Mouse (Mus musculus) megakaryocyte, embryonic 14.5 days (primary cell): Measurements from ENCODE around the gene Nfxl1. TPM values are rescaled to one million over a fixed set of nuclear protein-coding genes. Genes with fewer than 3 reads are reported as not detected.

Experiments
- H3K27me3 ChIP-seq: replicated peaks from 2 replicates; pipeline ENCODE3; 2012; ENCODE audit warnings: inconsistent platforms
- H3K36me3 ChIP-seq: replicated peaks from 2 replicates; pipeline ENCODE3; 2012; ENCODE audit warnings: low read length, inconsistent platforms, mixed read lengths
- H3K4me1 ChIP-seq: 2 replicates; pipeline ENCODE4 v1.6.1; 2012; ENCODE audit warnings: inconsistent platforms
- H3K4me3 ChIP-seq: replicated peaks from 2 replicates; pipeline ENCODE3; 2012; ENCODE audit warnings: moderate library complexity, mild to moderate bottlenecking, inconsistent platforms
- H3K9me3 ChIP-seq: 2 replicates; pipeline ENCODE4 v1.6.1; 2012; ENCODE audit warnings: inconsistent platforms
- FLI1 ChIP-seq: IDR thresholded peaks from 2 replicates; pipeline ENCODE4 v1.6.1; 2012; ENCODE audit warnings: low read length, inconsistent platforms, mixed read lengths
- GATA1 ChIP-seq: IDR thresholded peaks from 3 replicates; pipeline ENCODE4 v1.6.1; 2012; ENCODE audit warnings: mixed read lengths, low read length, inconsistent platforms, borderline replicate concordance
- polyA plus RNA-seq: library from polyadenylated mRNA; stranded (reverse); fragments of >175 nt; gene quantifications from 2 replicates; pipeline ENCODE4 v1.2.3, GENCODE M21; 2012; ENCODE audit warnings: low replicate concordance; ENCODE audit not compliant: insufficient read depth

Gene Nfxl1
- polyA plus RNA-seq, 1 experiment = 1.1 TPM

GRCm38 (mm10) chr5:72501763-72502162 is 57.7 kb downstream of the Nfxl1 start:
- peaks cover 67% of the 10 kb centered on the region for H3K27me3 ChIP-seq
- TF ChIP-seq GATA1 (no peak), FLI1 (no peak)
- peaks cover 24% of the 10 kb centered on the region for H3K4me1 ChIP-seq
- H3K36me3 ChIP-seq = no peaks in the 10 kb centered on the region
- H3K4me3 ChIP-seq = no peak overlapping the region
- no peaks in the 10 kb centered on the region for H3K9me3 ChIP-seq

- Histone ChIP-seq H3K9me3 (no peaks in the 10 kb centered on the region), H3K4me1 (peaks cover 5% of the 10 kb centered on the region; the same call in 1 of the 2 replicates), H3K4me3 (no peak overlapping the region), H3K27me3 (peaks cover 47% of the 10 kb centered on the region), H3K36me3 (no peaks in the 10 kb centered on the region)
- no peak for TF ChIP-seq GATA1
- no peak for TF ChIP-seq FLI1
These were observed 61.2 kb downstream of the Nfxl1 start for GRCm38 (mm10) chr5:72498271-72498670.

GRCm38 (mm10) chr5:72496756-72497155 is 62.7 kb downstream of the Nfxl1 start:
- no peak overlapping the region for H3K4me3 ChIP-seq
- H3K27me3 ChIP-seq = peaks cover 33% of the 10 kb centered on the region
- H3K4me1 ChIP-seq = peaks cover 3% of the 10 kb centered on the region; the same call in 1 of the 2 replicates
- no peaks in the 10 kb centered on the region for H3K9me3 ChIP-seq
- H3K36me3 ChIP-seq = no peaks in the 10 kb centered on the region
- TF ChIP-seq FLI1 (no peak), GATA1 (no peak)

- no peaks in the 10 kb centered on the region for H3K36me3 ChIP-seq
- peaks cover 18% of the 10 kb centered on the region for H3K27me3 ChIP-seq
- H3K9me3 ChIP-seq = no peaks in the 10 kb centered on the region
- peaks cover 3% of the 10 kb centered on the region; the same call in 1 of the 2 replicates for H3K4me1 ChIP-seq
- TF ChIP-seq FLI1 (no peak), GATA1 (no peak)
- H3K4me3 ChIP-seq = no peak overlapping the region
These were observed 65.6 kb downstream of the Nfxl1 start for GRCm38 (mm10) chr5:72493906-72494305.

GRCm38 (mm10) chr5:72491232-72491631 is 68.3 kb downstream of the Nfxl1 start:
- TF ChIP-seq FLI1 = no peak
- no peak for TF ChIP-seq GATA1
- peaks cover 3% of the 10 kb centered on the region; the same call in 1 of the 2 replicates for H3K4me1 ChIP-seq
- no peaks in the 10 kb centered on the region for H3K9me3 ChIP-seq
- H3K27me3 ChIP-seq = peaks cover 2% of the 10 kb centered on the region
- H3K36me3 ChIP-seq = no peaks in the 10 kb centered on the region
- H3K4me3 ChIP-seq = no peak overlapping the region

- no peaks in the 10 kb centered on the region for H3K4me1 ChIP-seq
- TF ChIP-seq GATA1 (no peak), FLI1 (no peak)
- no peaks in the 10 kb centered on the region for H3K9me3 ChIP-seq
These were observed 79.0 kb downstream of the Nfxl1 start for GRCm38 (mm10) chr5:72480456-72480855.

GRCm38 (mm10) chr5:72472317-72473009 is 87.0 kb downstream of the Nfxl1 start:
- no peaks in the 10 kb centered on the region for H3K4me1 ChIP-seq
- H3K27me3 ChIP-seq = no peaks in the 10 kb centered on the region
- no peak for TF ChIP-seq GATA1
- TF ChIP-seq FLI1 = no peak
- no peaks in the 10 kb centered on the region for H3K9me3 ChIP-seq
- no peaks in the 10 kb centered on the region for H3K36me3 ChIP-seq
- H3K4me3 ChIP-seq = no peak overlapping the region

More at GRCm38 (mm10) chr5:72480456-72480855, 79.0 kb downstream of the Nfxl1 start:
- Histone ChIP-seq H3K27me3 (no peaks in the 10 kb centered on the region), H3K4me3 (no peak overlapping the region), H3K36me3 (no peaks in the 10 kb centered on the region)

GRCm38 (mm10) chr5:72471746-72472145 is 87.7 kb downstream of the Nfxl1 start:
- H3K36me3 ChIP-seq = no peaks in the 10 kb centered on the region

GRCm38 (mm10) chr5:72464932-72465331 is 94.6 kb downstream of the Nfxl1 start:
- no peaks in the 10 kb centered on the region for H3K36me3 ChIP-seq
- no peak for TF ChIP-seq FLI1
- no peak for TF ChIP-seq GATA1

More at GRCm38 (mm10) chr5:72471746-72472145, 87.7 kb downstream of the Nfxl1 start:
- no peak for TF ChIP-seq GATA1
- no peak for TF ChIP-seq FLI1
- no peaks in the 10 kb centered on the region for H3K27me3 ChIP-seq
- H3K4me1 ChIP-seq = no peaks in the 10 kb centered on the region
- H3K4me3 ChIP-seq = no peak overlapping the region
- no peaks in the 10 kb centered on the region for H3K9me3 ChIP-seq

More at GRCm38 (mm10) chr5:72464932-72465331, 94.6 kb downstream of the Nfxl1 start:
- no peaks in the 10 kb centered on the region for H3K27me3 ChIP-seq
- no peaks in the 10 kb centered on the region for H3K9me3 ChIP-seq
- no peaks in the 10 kb centered on the region for H3K4me1 ChIP-seq
- no peak overlapping the region for H3K4me3 ChIP-seq

Other genes starting within 250 kb of the Nfxl1 start
- gene Corin, start 55.2 kb downstream of the Nfxl1 start, polyA plus RNA-seq = 0.04 TPM in 1 of 2 replicates, not detected in the other
- gene Zar1, start 21.6 kb upstream of the Nfxl1 start, polyA plus RNA-seq = not detected in 2 replicates
- gene Gm5868, start 27.9 kb upstream of the Nfxl1 start, polyA plus RNA-seq = not detected in 2 replicates
- not detected in 2 replicates for gene Cnga1, start 84.6 kb upstream of the Nfxl1 start, polyA plus RNA-seq
- gene Nipal1, start 88.1 kb upstream of the Nfxl1 start, polyA plus RNA-seq = not detected in 2 replicates
- 0.11 TPM in 1 of 2 replicates, not detected in the other for gene Txk, start 193.1 kb upstream of the Nfxl1 start, polyA plus RNA-seq